Mouse (Mus musculus): ENCODE data around the gene Gnb1l. TPM values are rescaled to one million over a fixed set of nuclear protein-coding genes. Genes with fewer than 3 reads are reported as not detected.

Gene Gnb1l
- polyA plus RNA-seq, 1 experiment from 2014 or later = 16.8 TPM

- Histone ChIP-seq H3K9me3 (0 out of 2 replicates have a peak, but pooled peaks cover 3% of the 10 kb centered on the region), H3K4me1 (replicated peaks) (peaks cover 27% of the 10 kb centered on the region), H3K27me3 (ENCODE audit: insufficient read depth, poor library complexity, severe bottlenecking) (peaks cover 23% of the 10 kb centered on the region), H3K27ac (no peak overlapping the region), H3K36me3 (no peaks in the 10 kb centered on the region), H3K4me3 (no peak overlapping the region)
- WGBS = 98% methylated on average over 2 of the region's 2 CpGs
- no peak for DNase-seq (ENCODE audit: low spot score)
Measured at GRCm38 (mm10) chr16:18486126-18486525, 12.4 kb upstream of the Gnb1l start.

- WGBS = 95% methylated on average over 3 of the region's 3 CpGs
- H3K27me3 ChIP-seq (ENCODE audit: insufficient read depth, poor library complexity, severe bottlenecking) = no peaks in the 10 kb centered on the region
- no peaks in the 10 kb centered on the region for H3K36me3 ChIP-seq
- no peak overlapping the region for H3K27ac ChIP-seq
- H3K4me3 ChIP-seq = no peak overlapping the region
- 0 out of 2 replicates have a peak, but pooled peaks cover 3% of the 10 kb centered on the region for H3K9me3 ChIP-seq
- no peak for DNase-seq (ENCODE audit: low spot score)
- H3K4me1 ChIP-seq (replicated peaks) = peaks cover 2% of the 10 kb centered on the region
Measured at GRCm38 (mm10) chr16:18490281-18490680, 8.2 kb upstream of the Gnb1l start.

- no peaks in the 10 kb centered on the region for H3K4me1 ChIP-seq (replicated peaks)
- H3K27ac ChIP-seq = no peak overlapping the region
- 0 out of 2 replicates have a peak, but pooled peaks cover 3% of the 10 kb centered on the region for H3K9me3 ChIP-seq
- DNase-seq (ENCODE audit: low spot score) = no peak
- no peak overlapping the region for H3K4me3 ChIP-seq
- 60% methylated on average over 1 of the region's 1 CpGs for WGBS
- no peaks in the 10 kb centered on the region for H3K36me3 ChIP-seq
- H3K27me3 ChIP-seq (ENCODE audit: insufficient read depth, poor library complexity, severe bottlenecking) = no peaks in the 10 kb centered on the region
Measured at GRCm38 (mm10) chr16:18490894-18491293, 7.6 kb upstream of the Gnb1l start.

- Histone ChIP-seq H3K27me3 (ENCODE audit: insufficient read depth, poor library complexity, severe bottlenecking) (no peaks in the 10 kb centered on the region), H3K36me3 (peaks cover 20% of the 10 kb centered on the region), H3K4me3 (peak overlapping the region; percentile 84), H3K4me1 (replicated peaks) (peaks cover 28% of the 10 kb centered on the region), H3K9me3 (no peaks in the 10 kb centered on the region), H3K27ac (peak overlapping the region; percentile 95)
- whole genome bisulfite sequencing = 13% methylated on average over 6 of the region's 6 CpGs
- DNase-seq (ENCODE audit: low spot score) = no peak
Measured at GRCm38 (mm10) chr16:18497865-18498515, 523 bp upstream of the Gnb1l start.

- under 1% methylated on average over 24 of the region's 24 CpGs for WGBS
- H3K9me3 ChIP-seq = no peaks in the 10 kb centered on the region
- H3K36me3 ChIP-seq = peaks cover 26% of the 10 kb centered on the region
- no peaks in the 10 kb centered on the region for H3K27me3 ChIP-seq (ENCODE audit: insufficient read depth, poor library complexity, severe bottlenecking)
- no peak for DNase-seq (ENCODE audit: low spot score)
- peaks cover 28% of the 10 kb centered on the region for H3K4me1 ChIP-seq (replicated peaks)
- H3K27ac ChIP-seq = peak overlapping the region; percentile 95
- H3K4me3 ChIP-seq = peak overlapping the region; percentile 84
Measured at GRCm38 (mm10) chr16:18498996-18499395, 483 bp downstream of the Gnb1l start.

GRCm38 (mm10) chr16:18501531-18501930 lies 3.0 kb downstream of the Gnb1l start:
- 97% methylated on average over 6 of the region's 6 CpGs for WGBS
- no peaks in the 10 kb centered on the region for H3K9me3 ChIP-seq
- no peaks in the 10 kb centered on the region for H3K27me3 ChIP-seq (ENCODE audit: insufficient read depth, poor library complexity, severe bottlenecking)
- no peak for DNase-seq (ENCODE audit: low spot score)
- H3K36me3 ChIP-seq = peaks cover 33% of the 10 kb centered on the region
- no peak overlapping the region for H3K27ac ChIP-seq
- peaks cover 28% of the 10 kb centered on the region for H3K4me1 ChIP-seq (replicated peaks)
- H3K4me3 ChIP-seq = no peak overlapping the region

- no peak overlapping the region for H3K27ac ChIP-seq
- H3K27me3 ChIP-seq (ENCODE audit: insufficient read depth, poor library complexity, severe bottlenecking) = no peaks in the 10 kb centered on the region
- DNase-seq (ENCODE audit: low spot score) = no peak
- no peaks in the 10 kb centered on the region for H3K9me3 ChIP-seq
- H3K4me1 ChIP-seq (replicated peaks) = peaks cover 16% of the 10 kb centered on the region
- 95% methylated on average over 14 of the region's 14 CpGs for WGBS
- no peak overlapping the region for H3K4me3 ChIP-seq
- H3K36me3 ChIP-seq = peaks cover 33% of the 10 kb centered on the region
Measured at GRCm38 (mm10) chr16:18503566-18504342, 5.2 kb downstream of the Gnb1l start.

GRCm38 (mm10) chr16:18506524-18507199 lies 8.1 kb downstream of the Gnb1l start:
- no peak for DNase-seq (ENCODE audit: low spot score)
- no peaks in the 10 kb centered on the region for H3K9me3 ChIP-seq
- H3K4me3 ChIP-seq = no peak overlapping the region
- no peak overlapping the region for H3K27ac ChIP-seq
- 93% methylated on average over 3 of the region's 3 CpGs for WGBS
- no peaks in the 10 kb centered on the region for H3K27me3 ChIP-seq (ENCODE audit: insufficient read depth, poor library complexity, severe bottlenecking)
- peaks cover 22% of the 10 kb centered on the region for H3K36me3 ChIP-seq
- H3K4me1 ChIP-seq (replicated peaks) = peaks cover 6% of the 10 kb centered on the region; the same call in 1 of the 2 replicates

- H3K4me3 ChIP-seq = no peak overlapping the region
- WGBS = 72% methylated on average over 1 of the region's 1 CpGs
- DNase-seq (ENCODE audit: low spot score) = no peak
Measured at GRCm38 (mm10) chr16:18507200-18507549, 8.7 kb downstream of the Gnb1l start.

GRCm38 (mm10) chr16:18511741-18512140 lies 13.2 kb downstream of the Gnb1l start:
- peaks cover 6% of the 10 kb centered on the region; the same call in 1 of the 2 replicates for H3K4me1 ChIP-seq (replicated peaks)
- 89% methylated on average over 5 of the region's 5 CpGs for WGBS
- no peaks in the 10 kb centered on the region for H3K36me3 ChIP-seq
- H3K27me3 ChIP-seq (ENCODE audit: insufficient read depth, poor library complexity, severe bottlenecking) = no peaks in the 10 kb centered on the region
- H3K4me3 ChIP-seq = no peak overlapping the region
- H3K9me3 ChIP-seq = no peaks in the 10 kb centered on the region
- no peak overlapping the region for H3K27ac ChIP-seq
- no peak for DNase-seq (ENCODE audit: low spot score)

More at GRCm38 (mm10) chr16:18507200-18507549, 8.7 kb downstream of the Gnb1l start:
- no peak overlapping the region for H3K27ac ChIP-seq
- no peaks in the 10 kb centered on the region for H3K27me3 ChIP-seq (ENCODE audit: insufficient read depth, poor library complexity, severe bottlenecking)
- H3K36me3 ChIP-seq = peaks cover 17% of the 10 kb centered on the region
- peaks cover 6% of the 10 kb centered on the region; the same call in 1 of the 2 replicates for H3K4me1 ChIP-seq (replicated peaks)
- H3K9me3 ChIP-seq = no peaks in the 10 kb centered on the region

- no peak overlapping the region for H3K27ac ChIP-seq
- H3K9me3 ChIP-seq = no peaks in the 10 kb centered on the region
- no peaks in the 10 kb centered on the region for H3K27me3 ChIP-seq (ENCODE audit: insufficient read depth, poor library complexity, severe bottlenecking)
- no peaks in the 10 kb centered on the region for H3K36me3 ChIP-seq
- peaks cover 6% of the 10 kb centered on the region; the same call in 1 of the 2 replicates for H3K4me1 ChIP-seq (replicated peaks)
- no peak overlapping the region for H3K4me3 ChIP-seq
- 75% methylated on average over 6 of the region's 6 CpGs for WGBS
- no peak for DNase-seq (ENCODE audit: low spot score)
Measured at GRCm38 (mm10) chr16:18513508-18513907, 15.0 kb downstream of the Gnb1l start.

- Histone ChIP-seq H3K4me3 (no peak overlapping the region), H3K9me3 (no peaks in the 10 kb centered on the region), H3K4me1 (replicated peaks) (no peaks in the 10 kb centered on the region), H3K27me3 (ENCODE audit: insufficient read depth, poor library complexity, severe bottlenecking) (no peaks in the 10 kb centered on the region), H3K36me3 (no peaks in the 10 kb centered on the region), H3K27ac (no peak overlapping the region)
- no peak for DNase-seq (ENCODE audit: low spot score)
Measured at GRCm38 (mm10) chr16:18518091-18518490, 19.6 kb downstream of the Gnb1l start.

Measured in hindbrain, embryonic 10.5 days (tissue).